Mouse (Mus musculus): ENCODE results near the gene Ripor3.
"Not testable (repeated sequence)": the region's sequence is repeated elsewhere in the genome, so short reads cannot be mapped to it uniquely, and the experiment has no call there.

The Ripor3 gene

DNA sequence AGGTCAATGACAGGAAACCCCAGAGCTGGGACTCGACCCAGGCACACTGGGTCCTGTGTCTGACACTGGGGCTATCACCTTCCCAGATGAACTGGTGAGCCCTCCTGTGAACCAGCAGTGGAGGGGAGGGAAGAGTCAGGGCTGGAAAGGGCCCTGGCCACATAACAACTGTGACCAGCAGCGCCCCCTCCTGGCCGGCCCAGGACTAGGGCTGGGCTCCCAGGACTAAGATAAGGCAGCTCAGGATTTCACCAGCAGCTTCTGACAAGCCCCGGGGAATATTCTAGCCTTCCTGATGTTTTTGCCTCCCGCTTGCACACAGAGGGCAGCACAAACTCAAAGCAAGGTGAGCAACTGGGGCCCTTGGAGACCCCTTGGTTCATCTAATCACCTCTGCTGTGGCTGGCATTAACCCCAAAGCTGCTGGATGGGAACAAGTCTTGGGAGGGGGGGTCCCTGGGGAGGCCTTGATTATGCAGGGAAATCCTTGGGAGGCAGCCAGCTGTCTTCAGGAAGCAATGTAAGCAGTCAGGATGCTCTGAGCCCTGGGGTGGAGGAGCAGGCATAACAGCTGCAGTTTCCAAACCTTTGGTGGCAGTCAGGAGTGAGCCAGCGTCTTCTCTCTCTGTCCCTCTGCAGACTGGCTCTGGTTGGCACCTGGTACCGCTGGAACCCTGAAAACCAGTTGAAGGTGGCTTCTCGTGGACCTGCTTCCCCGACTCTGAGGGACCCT is at the start of gene Ripor3:
Gene Ripor3, minus strand, starts transcription at position 683 of the 733 bp plus-strand sequence.
- DNase-seq (ENCODE audit: low read depth, low spot score): no peak

DNA sequence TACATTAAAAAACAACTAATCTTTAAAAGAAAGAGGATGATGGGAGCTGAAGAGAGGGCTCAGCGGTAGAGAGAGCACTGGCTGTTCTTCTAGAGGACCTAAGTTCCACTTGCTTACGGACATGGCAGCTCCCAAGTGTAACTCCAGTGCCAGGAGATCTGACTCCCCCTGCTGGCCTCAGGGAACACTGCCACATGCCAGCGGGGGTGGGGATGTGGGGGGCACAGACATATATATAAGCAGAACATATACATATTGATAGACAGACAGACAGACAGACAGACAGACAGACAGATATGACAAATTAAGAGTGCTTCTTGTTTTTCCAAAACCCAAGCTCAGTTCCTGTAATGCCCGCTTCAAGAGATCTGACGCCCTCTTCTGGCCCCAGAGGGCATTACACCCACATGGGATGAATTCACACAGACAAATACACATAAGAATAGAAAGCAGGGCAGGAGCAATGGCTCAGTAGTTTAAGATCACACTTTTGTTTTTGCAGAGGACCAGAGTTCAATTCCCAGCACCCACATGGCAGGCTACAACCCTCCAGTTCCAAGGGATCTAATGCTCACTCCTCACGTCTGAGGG is 48.9 kb upstream of the Ripor3 start:
- DNase-seq (ENCODE audit: low read depth, low spot score): no peak

GRCm38 (mm10) chr2:168058488-168059199 is 48.2 kb upstream of the Ripor3 start:
- DNase-seq (ENCODE audit: low read depth, low spot score): no peak

GRCm38 (mm10) chr2:168057876-168058275 is 47.5 kb upstream of the Ripor3 start:
- DNase-seq (ENCODE audit: low read depth, low spot score): not testable (repeated sequence)

- no peak for DNase-seq (ENCODE audit: low read depth, low spot score)
Observed at GRCm38 (mm10) chr2:168056666-168056933, 46.2 kb upstream of the Ripor3 start.

GRCm38 (mm10) chr2:168055910-168056665 is 45.7 kb upstream of the Ripor3 start:
- no peak for DNase-seq (ENCODE audit: low read depth, low spot score)

- no peak for DNase-seq (ENCODE audit: low read depth, low spot score)
Observed at GRCm38 (mm10) chr2:168054142-168054541, 43.7 kb upstream of the Ripor3 start.

- no peak for DNase-seq (ENCODE audit: low read depth, low spot score)
Observed at GRCm38 (mm10) chr2:168052689-168053088, 42.3 kb upstream of the Ripor3 start.

DNA sequence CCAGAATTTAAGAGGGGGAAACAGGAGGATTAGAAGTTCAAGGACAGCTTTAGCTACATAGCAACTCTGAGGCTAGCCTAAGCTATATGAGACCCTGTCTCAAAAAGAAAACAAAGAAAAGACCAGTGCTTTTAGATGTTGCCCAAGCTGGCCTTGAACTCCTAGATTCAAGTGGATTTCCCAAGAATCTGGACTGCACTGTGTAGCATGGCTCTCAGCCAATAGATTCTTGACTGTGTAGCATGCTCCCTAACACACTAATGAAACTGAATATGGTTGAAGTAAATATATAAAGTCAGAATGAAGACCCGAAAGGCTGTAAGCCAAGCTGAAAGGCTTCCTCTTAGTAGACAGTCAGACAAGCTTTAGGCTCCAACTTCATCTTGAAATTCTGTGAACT is 41.7 kb upstream of the Ripor3 start:
- DNase-seq (ENCODE audit: low read depth, low spot score): no peak

GRCm38 (mm10) chr2:168050000-168050942 is 39.9 kb upstream of the Ripor3 start:
- DNase-seq (ENCODE audit: low read depth, low spot score): no peak

DNA sequence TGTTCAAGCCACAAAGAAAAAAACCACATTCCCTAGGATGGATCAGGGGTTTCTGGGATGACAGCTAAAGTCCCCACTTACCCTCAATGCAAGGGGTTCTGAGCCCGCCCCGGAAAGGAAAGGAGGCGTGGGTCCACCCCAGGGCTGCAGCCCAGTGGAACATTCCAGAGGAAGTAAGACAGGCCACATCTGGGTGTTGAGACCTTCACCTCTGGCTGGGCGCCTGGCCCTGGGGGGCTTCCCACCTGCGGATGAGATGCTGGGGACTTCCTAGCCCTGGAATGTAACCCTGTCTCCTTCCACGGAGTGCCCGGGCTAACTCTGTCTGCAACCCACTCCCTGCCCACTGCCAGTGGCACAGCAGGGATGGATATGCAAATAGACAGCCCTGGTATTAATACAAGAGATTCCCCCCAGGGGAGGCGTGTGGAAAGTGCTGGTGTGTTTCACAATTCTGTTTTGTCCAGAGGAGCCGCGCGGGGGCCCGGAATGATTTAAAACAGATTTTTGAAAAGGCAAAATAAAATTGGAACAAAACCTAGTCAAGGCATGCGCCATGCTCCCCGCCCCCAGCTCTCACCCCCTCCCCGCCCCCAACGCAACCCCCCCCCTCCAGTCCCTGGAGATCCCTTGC is 38.7 kb upstream of the Ripor3 start:
- no peak for DNase-seq (ENCODE audit: low read depth, low spot score)

GRCm38 (mm10) chr2:168046467-168046866 is 36.0 kb upstream of the Ripor3 start:
- no peak for DNase-seq (ENCODE audit: low read depth, low spot score)

GRCm38 (mm10) chr2:168045771-168046170 is 35.4 kb upstream of the Ripor3 start:
- no peak for DNase-seq (ENCODE audit: low read depth, low spot score)

- no peak for DNase-seq (ENCODE audit: low read depth, low spot score)
Observed at GRCm38 (mm10) chr2:168045357-168045756, 34.9 kb upstream of the Ripor3 start.

- no peak for DNase-seq (ENCODE audit: low read depth, low spot score)
Observed at GRCm38 (mm10) chr2:168044681-168045287, 34.4 kb upstream of the Ripor3 start.

- DNase-seq (ENCODE audit: low read depth, low spot score): no peak
Observed at GRCm38 (mm10) chr2:168042019-168042418, 31.6 kb upstream of the Ripor3 start.

DNA sequence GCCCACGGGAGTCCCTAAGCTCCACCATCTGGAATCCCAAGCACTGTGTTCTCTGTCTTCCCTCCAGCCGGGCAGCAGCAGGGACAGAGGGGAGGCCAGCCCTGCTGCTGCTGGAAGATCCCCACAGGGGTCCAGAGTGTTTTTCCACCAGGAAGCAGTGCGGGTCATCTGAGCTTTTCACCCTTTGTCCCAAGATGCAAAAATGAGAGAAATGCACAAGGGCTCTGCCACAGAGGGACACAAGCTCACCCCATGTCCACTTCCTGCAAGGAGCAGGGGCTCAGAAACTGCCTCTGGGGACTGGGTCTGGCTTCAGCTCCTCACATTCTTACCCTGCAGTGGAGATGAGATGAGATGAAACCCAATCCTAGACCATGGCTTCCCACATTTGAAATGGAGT is 30.3 kb upstream of the Ripor3 start:
- no peak for DNase-seq (ENCODE audit: low read depth, low spot score)

GRCm38 (mm10) chr2:168037063-168037462 is 26.6 kb upstream of the Ripor3 start:
- DNase-seq (ENCODE audit: low read depth, low spot score): no peak

GRCm38 (mm10) chr2:168035907-168036306 is 25.5 kb upstream of the Ripor3 start:
- DNase-seq (ENCODE audit: low read depth, low spot score): no peak

- DNase-seq (ENCODE audit: low read depth, low spot score): no peak
Observed at GRCm38 (mm10) chr2:168033905-168034304, 23.5 kb upstream of the Ripor3 start.
